Mouse (Mus musculus) kidney, adult 2 months (tissue): ENCODE measurements around the gene Rsc1a1.

Experiments used
- CTCF ChIP-seq: fragments of 200-500 bp; conservative IDR thresholded peaks from 2 replicates; pipeline ENCODE4 v1.5.1; 2011; ENCODE audit warnings: low read depth, mild to moderate bottlenecking, control low read depth, low read length, moderate library complexity, mixed read lengths; ENCODE audit not compliant: insufficient read depth, insufficient read length
- POLR2A ChIP-seq: fragments of 200-500 bp; IDR thresholded peaks from one replicate; pipeline ENCODE4 v1.6.1; 2011; ENCODE audit warnings: low read depth, low read length, control low read depth

DNA sequence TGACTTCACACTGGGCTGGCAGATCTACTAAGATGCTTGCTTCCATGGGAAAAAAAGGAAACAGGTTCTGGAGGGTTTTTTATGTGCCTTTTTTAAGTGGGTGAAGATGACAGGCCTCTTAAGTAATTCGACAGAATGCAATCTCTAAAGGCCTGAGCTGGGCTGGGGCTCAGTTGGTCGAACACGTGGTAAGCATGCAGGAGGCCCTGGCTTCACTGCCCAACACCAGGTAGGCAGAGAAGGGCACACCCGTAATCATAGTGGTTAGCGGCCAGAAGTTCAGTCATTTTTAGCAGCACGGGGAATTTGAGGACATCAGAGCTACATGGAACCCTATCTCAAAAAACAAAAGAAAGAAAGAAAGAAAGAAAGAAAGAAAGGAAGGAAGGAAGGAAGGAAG, 30.9 kb downstream of the Rsc1a1 start:
- TF ChIP-seq CTCF (no peak), POLR2A (no peak)
